Mouse (Mus musculus): Measurements from ENCODE around the gene E330017A01Rik. TPM values are rescaled to one million over a fixed set of nuclear protein-coding genes. Genes with fewer than 3 reads are reported as not detected.
A peak's percentile ranks its signal among the peaks of the same experiment; 100 is the strongest.
"Not testable (repeated sequence)": the region's sequence is repeated elsewhere in the genome, so short reads cannot be mapped to it uniquely, and the experiment has no call there.

E330017A01Rik gene
- total RNA-seq, 2 experiments from 2014 or later = not detected

GRCm38 (mm10) chr16:58665137-58665536, 26.6 kb upstream of the E330017A01Rik start:
- intact Hi-C loops (cut with DNase I) = loop anchor here (10.0 kb wide), 1 partner anchor 1030 kb away; no protein-coding TSS in a partner anchor
- DNase-seq = not testable (repeated sequence)

GRCm38 (mm10) chr16:58663816-58664215, 25.3 kb upstream of the E330017A01Rik start:
- DNase-seq = no peak
- intact Hi-C loops (cut with DNase I) = loop anchor here (5.0 to 10.0 kb wide), 4 partner anchors 37 to 1029 kb away; no protein-coding TSS in a partner anchor

GRCm38 (mm10) chr16:58663021-58663420, 24.5 kb upstream of the E330017A01Rik start:
- intact Hi-C loops (cut with DNase I) = loop anchor here (5.0 to 10.0 kb wide), 4 partner anchors 36 to 1028 kb away; no protein-coding TSS in a partner anchor
- no peak for DNase-seq

DNA sequence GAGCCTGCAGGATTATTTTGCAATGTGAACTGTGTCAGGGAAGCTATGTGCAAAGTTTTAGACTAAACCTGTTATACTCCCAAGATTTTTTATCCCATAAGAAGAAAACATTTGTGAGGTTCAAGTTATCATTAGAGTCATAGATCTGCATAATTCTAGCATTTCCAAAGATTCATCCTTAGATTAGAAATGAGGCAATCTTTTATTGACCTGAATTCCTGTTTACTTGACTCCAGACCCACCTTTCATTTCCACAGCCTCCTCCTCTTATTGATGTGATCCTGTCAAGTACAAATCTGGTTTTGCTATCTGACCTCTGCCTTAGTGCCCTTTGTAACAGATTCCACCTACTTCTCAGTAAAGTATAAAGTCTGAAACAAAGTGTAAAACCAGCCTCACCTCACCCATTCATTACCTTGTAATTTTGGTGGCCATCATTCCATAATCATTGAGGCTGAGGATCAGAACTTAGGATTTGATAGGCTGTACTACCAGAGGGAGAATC, 23.8 kb upstream of the E330017A01Rik start:
- intact Hi-C loops (cut with DNase I) = loop anchor here (5.0 to 10.0 kb wide), 4 partner anchors 35 to 1028 kb away; no protein-coding TSS in a partner anchor
- DNase-seq = no peak

DNA sequence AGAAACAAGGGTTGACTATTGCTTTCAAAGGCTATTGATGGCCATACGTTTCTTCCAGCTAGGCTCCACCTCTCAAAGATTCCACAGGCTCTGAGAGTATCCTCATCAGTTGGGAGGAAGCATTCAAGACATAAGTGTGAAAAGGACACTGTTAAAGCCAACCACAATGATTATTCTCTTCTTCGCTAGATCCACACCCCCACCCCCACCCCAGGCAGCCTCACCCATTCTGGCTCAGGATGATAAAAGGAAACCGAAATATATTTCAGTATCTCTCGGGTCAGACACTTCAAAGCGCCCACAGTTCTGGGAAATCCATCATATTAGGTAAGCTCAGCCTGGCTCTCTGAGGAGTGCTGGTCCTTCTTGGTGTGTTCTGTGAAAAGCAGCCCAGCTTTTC, 23.3 kb upstream of the E330017A01Rik start:
- no peak for DNase-seq
- intact Hi-C loops (cut with DNase I) = loop anchor here (5.0 to 10.0 kb wide), 4 partner anchors 35 to 1027 kb away; no protein-coding TSS in a partner anchor

- intact Hi-C loops (cut with DNase I) = no loop called here
- DNase-seq = no peak
These were observed 20.1 kb upstream of the E330017A01Rik start for GRCm38 (mm10) chr16:58658668-58659067.

GRCm38 (mm10) chr16:58656526-58656925, 18.0 kb upstream of the E330017A01Rik start:
- no peak for DNase-seq
- intact Hi-C loops (cut with DNase I) = no loop called here

DNA sequence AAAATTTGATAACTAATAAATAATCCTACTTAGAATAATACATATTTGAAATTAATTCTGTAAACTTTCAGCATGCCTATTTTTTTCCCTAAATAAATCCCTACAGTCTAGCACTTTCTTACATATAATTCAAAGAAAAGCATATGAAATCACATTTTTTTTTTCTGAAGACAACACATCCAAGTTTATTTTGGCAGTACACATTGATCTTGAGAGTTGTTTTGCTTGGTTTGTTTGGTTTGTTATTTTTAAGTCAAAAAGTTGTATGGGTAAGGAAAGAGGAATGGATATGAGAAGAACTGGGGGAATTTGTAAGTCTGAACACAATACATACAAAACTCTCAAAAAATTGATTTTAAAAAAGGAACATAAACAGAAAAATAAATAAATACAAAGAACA, 17.2 kb upstream of the E330017A01Rik start:
- intact Hi-C loops (cut with DNase I) = no loop called here
- DNase-seq = no peak

GRCm38 (mm10) chr16:58649979-58650378, 11.4 kb upstream of the E330017A01Rik start:
- intact Hi-C loops (cut with DNase I) = no loop called here
- no peak for DNase-seq

DNA sequence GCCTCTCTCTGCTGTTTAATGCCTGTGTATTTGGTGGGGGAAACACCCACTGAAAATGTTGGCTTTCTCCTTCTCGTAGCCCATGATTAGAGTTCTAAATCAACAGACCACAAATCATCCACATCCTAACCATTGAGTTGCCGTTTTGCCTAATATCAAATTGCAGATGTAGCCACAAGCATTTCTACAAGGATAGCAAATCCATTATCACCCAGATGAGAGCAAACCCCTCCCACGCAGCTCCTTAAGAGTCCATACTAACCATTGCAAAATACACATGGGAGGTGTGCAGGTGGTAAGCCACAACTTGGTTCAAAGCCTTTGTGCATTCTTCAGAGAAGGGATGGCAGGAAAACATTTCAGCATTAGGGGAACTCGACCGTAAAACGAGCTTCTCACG, 523 bp downstream of the E330017A01Rik start:
- no peak for DNase-seq
- intact Hi-C loops (cut with DNase I) = no loop called here

GRCm38 (mm10) chr16:58637448-58637847, 1.1 kb downstream of the E330017A01Rik start:
- DNase-seq = no peak
- intact Hi-C loops (cut with DNase I) = no loop called here

GRCm38 (mm10) chr16:58635866-58636265, 2.7 kb downstream of the E330017A01Rik start:
- DNase-seq = no peak
- intact Hi-C loops (cut with DNase I) = no loop called here

DNA sequence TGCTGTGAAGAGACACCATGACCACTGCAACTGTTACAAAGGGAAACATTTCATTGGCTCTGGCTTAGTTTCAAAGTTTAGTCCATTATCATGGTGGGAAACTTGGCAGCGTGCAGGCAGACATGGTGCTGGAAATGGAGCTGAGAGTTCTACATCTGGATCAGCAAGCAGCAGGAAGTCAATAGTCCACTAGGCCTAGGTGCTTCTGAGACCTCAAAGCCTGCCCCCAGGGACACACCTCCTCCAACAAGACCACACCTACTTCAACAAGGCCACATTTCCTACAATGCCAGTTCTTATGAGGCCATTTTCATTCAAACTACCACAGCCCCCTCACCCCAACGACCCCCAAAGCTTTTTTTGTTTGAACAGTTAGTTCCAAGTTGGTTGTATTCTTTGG, 8.8 kb downstream of the E330017A01Rik start:
- no peak for DNase-seq
- intact Hi-C loops (cut with DNase I) = loop anchor here (2.0 to 5.0 kb wide), 3 partner anchors 33 to 773 kb away; no protein-coding TSS in a partner anchor

DNA sequence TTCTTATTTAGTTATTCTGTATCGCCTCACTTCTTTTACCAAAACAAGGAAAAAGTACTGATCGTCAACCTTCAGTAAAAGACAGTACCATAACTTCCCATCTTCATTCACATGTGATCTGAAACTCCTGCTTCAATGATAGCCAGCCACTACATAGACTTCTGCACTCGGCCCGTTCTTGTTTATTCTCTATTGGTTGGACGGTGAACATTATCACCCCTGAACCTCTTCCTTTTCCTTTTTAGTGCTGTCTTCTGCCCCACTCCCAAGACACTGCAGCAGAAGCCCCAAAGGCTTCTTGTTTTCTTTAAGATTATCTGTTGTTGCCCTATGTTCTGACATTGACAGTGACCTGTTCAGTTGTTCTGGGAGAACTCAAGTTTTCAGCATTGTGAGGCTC, 9.6 kb downstream of the E330017A01Rik start:
- no peak for DNase-seq
- intact Hi-C loops (cut with DNase I) = loop anchor here (2.0 to 5.0 kb wide), 3 partner anchors 33 to 773 kb away; no protein-coding TSS in a partner anchor

- intact Hi-C loops (cut with DNase I) = loop anchor here (2.0 to 5.0 kb wide), 3 partner anchors 34 to 774 kb away; no protein-coding TSS in a partner anchor
- DNase-seq = no peak
These were observed 10.2 kb downstream of the E330017A01Rik start for GRCm38 (mm10) chr16:58628336-58628680.

DNA sequence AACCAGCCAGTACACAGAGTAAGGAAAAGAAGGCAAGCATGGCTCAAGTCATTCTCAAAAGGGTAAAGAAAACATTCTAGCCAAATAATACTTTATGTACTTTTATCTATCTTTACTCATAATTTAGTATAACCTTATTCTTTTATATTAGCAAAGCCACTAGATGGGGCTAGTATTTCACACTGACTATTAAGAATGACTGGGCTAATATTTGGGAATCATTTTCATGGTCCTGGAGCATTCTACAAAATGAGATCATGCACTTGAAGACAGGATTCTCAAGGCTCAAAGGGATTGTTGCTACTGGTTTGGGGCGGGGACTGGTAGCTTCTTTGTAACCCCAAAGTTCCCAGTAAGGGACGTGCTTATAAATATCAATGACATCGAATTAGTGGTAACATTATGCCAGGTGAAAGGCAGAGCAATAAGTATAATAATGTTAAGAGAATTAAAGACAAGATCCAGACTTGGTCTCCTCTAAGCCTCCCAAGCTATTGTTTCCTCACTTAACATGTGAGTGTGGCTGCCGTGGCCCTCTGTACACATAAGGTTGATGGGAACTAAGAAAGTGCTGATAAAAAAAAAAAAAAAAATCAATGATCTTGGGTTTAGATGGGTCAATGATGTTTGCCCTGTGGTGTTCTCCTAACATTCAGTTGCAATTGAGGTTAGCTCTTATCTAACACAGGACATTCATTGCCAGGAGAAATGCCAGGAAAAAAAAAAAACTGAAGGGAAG, 10.8 kb downstream of the E330017A01Rik start:
- intact Hi-C loops (cut with DNase I) = loop anchor here (2.0 to 5.0 kb wide), 3 partner anchors 35 to 775 kb away; no protein-coding TSS in a partner anchor
- DNase-seq = no peak

- intact Hi-C loops (cut with DNase I) = loop anchor here (1.0 to 5.0 kb wide), 3 partner anchors 102 to 325 kb away; partner anchors contain the start of gene St3gal6
- DNase-seq = peak; percentile 50 to 71
These were observed 14.6 kb downstream of the E330017A01Rik start for GRCm38 (mm10) chr16:58623944-58624343.

- intact Hi-C loops (cut with DNase I) = loop anchor here (5.0 kb wide), 1 partner anchor 101 kb away; the partner anchor contains the start of gene St3gal6
- DNase-seq = no peak
These were observed 15.4 kb downstream of the E330017A01Rik start for GRCm38 (mm10) chr16:58623114-58623513.

DNA sequence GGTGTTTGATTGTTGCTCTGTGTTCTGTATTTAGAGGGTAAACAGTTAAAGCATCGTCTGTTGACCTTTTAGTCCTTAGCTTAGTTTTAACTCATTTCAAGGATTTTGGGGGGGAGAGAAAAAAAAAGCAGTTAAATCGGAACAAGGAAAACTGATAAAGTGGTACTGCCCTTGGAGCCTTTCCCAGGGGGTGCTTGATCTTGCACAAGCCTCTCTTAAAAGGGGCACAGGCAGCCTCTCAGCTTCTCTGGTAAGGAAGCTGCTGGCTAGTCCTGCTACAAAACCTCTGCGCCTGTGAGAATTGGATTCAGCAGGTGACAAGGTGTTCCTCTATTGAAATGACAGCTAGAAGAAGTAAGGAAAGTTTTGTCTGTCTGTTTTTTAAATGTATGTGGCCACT, 16.2 kb downstream of the E330017A01Rik start:
- DNase-seq = no peak
- intact Hi-C loops (cut with DNase I) = loop anchor here (5.0 kb wide), 1 partner anchor 100 kb away; the partner anchor contains the start of gene St3gal6

DNA sequence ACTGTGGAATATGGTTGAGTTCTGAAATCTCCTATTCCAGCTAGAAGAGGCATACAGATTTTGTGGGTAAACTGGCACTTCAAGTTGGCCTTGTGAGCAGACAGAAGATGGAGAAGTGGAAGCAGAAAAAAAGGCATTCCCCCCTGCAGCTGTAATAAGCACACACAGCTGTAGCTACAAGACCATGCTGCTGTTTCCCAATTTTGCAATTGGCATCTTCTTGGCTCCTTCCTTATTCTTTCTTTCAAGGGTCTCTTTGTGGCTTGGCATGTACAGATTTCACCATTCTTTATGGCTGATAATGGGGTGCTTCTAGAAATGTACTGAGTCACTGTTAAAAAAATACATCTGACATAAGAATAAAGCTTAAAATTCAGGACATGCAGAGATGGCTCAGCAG, 21.2 kb downstream of the E330017A01Rik start:
- DNase-seq = no peak
- intact Hi-C loops (cut with DNase I) = no loop called here

- DNase-seq = no peak
These were observed 21.7 kb downstream of the E330017A01Rik start, which contains the start of gene Gm813 for GRCm38 (mm10) chr16:58616878-58617277. Gene Gm813 (minus strand): TSS chr16:58616978.

More at GRCm38 (mm10) chr16:58616878-58617277, 21.7 kb downstream of the E330017A01Rik start, which contains the start of gene Gm813:
- intact Hi-C loops (cut with DNase I) = no loop called here
